Mouse (Mus musculus) heart, adult 9 months (tissue): ENCODE results near the gene Rabgef1.

Experiments used
- DNase-seq, 2 experiments: peaks; one replicate each; pipeline ENCODE4 v3.0.0; 2022; ENCODE audit warnings: low spot score in 2 of 2

Gene Rabgef1

GRCm38 (mm10) chr5:130171423-130171954 lies at the start of gene Rabgef1:
TSS of gene Rabgef1 (plus strand) at chr5:130171798.
- peak; percentile 95 to 97 for DNase-seq

- DNase-seq: no peak
These were observed 49.2 kb upstream of the Rabgef1 start for GRCm38 (mm10) chr5:130122355-130122754.

- no peak for DNase-seq
These were observed 47.3 kb upstream of the Rabgef1 start for GRCm38 (mm10) chr5:130124271-130124670.

- DNase-seq: no peak
These were observed 42.7 kb upstream of the Rabgef1 start for GRCm38 (mm10) chr5:130128686-130129523.

- no peak for DNase-seq
These were observed 42.1 kb upstream of the Rabgef1 start for GRCm38 (mm10) chr5:130129524-130129793.

- DNase-seq: no peak
These were observed 35.0 kb upstream of the Rabgef1 start for GRCm38 (mm10) chr5:130136597-130136996.

GRCm38 (mm10) chr5:130139393-130139792 lies 32.2 kb upstream of the Rabgef1 start:
- peak; percentile 46 to 77 for DNase-seq

- DNase-seq: no peak
These were observed 30.5 kb upstream of the Rabgef1 start for GRCm38 (mm10) chr5:130141138-130141537.

- peak; percentile 11 to 47 for DNase-seq
These were observed 29.6 kb upstream of the Rabgef1 start for GRCm38 (mm10) chr5:130142041-130142440.

- DNase-seq: no peak
These were observed 28.5 kb upstream of the Rabgef1 start for GRCm38 (mm10) chr5:130143101-130143500.

- DNase-seq: peak; percentile 79 to 83
These were observed 27.6 kb upstream of the Rabgef1 start for GRCm38 (mm10) chr5:130143977-130144333.

- DNase-seq: peak; percentile 99 to 100
These were observed 27.0 kb upstream of the Rabgef1 start, which contains the start of gene Kctd7 for GRCm38 (mm10) chr5:130144334-130145312. TSS of gene Kctd7 (plus strand) at chr5:130144861.

GRCm38 (mm10) chr5:130145961-130146360 lies 25.6 kb upstream of the Rabgef1 start:
- DNase-seq: no peak

GRCm38 (mm10) chr5:130149726-130150310 lies 21.8 kb upstream of the Rabgef1 start:
- no peak for DNase-seq

- DNase-seq: no peak
These were observed 17.3 kb upstream of the Rabgef1 start for GRCm38 (mm10) chr5:130154286-130154685.

- no peak for DNase-seq
These were observed 13.1 kb upstream of the Rabgef1 start for GRCm38 (mm10) chr5:130158545-130158944.

GRCm38 (mm10) chr5:130159761-130160201 lies 11.8 kb upstream of the Rabgef1 start:
- DNase-seq: no peak

GRCm38 (mm10) chr5:130163670-130164069 lies 7.9 kb upstream of the Rabgef1 start:
- peak; percentile 60 to 76 for DNase-seq

GRCm38 (mm10) chr5:130165213-130165612 lies 6.4 kb upstream of the Rabgef1 start:
- no peak for DNase-seq

GRCm38 (mm10) chr5:130169109-130169508 lies 2.5 kb upstream of the Rabgef1 start:
- no peak for DNase-seq

- peak in 1 of 2 experiments; percentile 29 for DNase-seq
These were observed 754 bp upstream of the Rabgef1 start for GRCm38 (mm10) chr5:130170666-130171422.
